Mouse (Mus musculus) lung, adult 18-20 months (tissue): ENCODE measurements at regions not wholly inside any gene's neighbourhood (a gene's known extent, or its start where the extent isn't known, plus 50 kb on each side); places are given as distances from the start of the nearest gene placed in this dataset.

ENCODE experiments used
- DNase-seq, 2 experiments: peaks; one replicate each; pipeline ENCODE4 v3.0.0; 2022; ENCODE audit warnings: mixed read lengths in 2 of 2

DNA sequence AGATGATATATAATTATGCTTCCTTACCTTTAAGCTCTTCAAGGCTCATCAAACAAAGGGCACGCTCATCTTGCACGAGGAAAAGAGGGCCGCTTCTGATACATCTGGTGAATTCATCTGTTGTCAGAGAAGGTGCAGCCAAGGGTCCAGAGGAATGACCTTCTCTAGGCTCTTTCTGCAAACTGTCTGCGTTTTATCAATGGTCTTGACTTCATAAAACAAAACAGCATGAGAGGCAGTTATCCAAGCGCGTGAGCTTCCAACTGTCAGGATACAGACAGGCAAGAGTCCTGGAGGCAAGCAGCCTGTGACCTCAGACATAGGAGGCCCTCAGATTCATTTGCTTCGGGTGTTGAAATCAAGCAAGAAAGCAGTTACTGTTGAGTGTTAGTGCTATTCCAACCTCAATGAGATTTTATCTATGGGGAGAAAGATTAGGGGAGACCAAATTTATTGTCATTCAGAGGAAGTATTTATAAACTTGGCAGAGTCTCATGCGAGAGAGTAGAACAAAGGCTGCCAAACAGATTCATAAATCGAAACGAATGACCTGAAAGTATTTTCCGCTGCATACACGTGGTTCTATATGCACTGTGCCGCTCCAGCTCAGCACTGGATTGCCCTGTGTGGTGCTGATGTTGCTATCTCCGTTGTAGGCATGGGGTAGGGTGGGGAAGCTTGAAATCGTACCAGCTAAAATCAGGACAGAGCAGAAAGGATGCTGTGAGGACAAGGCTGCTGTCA, 107.2 kb upstream of the Vangl1 start:
- no peak for DNase-seq

GRCm38 (mm10) chr3:102310243-102310642, 105.8 kb upstream of the Vangl1 start:
- peak; percentile 4 to 35 for DNase-seq

- peak; percentile 48 to 63 for DNase-seq
These were observed 105.3 kb upstream of the Vangl1 start for GRCm38 (mm10) chr3:102309756-102310155.

GRCm38 (mm10) chr3:102307656-102308055, 103.2 kb upstream of the Vangl1 start:
- DNase-seq = no peak

DNA sequence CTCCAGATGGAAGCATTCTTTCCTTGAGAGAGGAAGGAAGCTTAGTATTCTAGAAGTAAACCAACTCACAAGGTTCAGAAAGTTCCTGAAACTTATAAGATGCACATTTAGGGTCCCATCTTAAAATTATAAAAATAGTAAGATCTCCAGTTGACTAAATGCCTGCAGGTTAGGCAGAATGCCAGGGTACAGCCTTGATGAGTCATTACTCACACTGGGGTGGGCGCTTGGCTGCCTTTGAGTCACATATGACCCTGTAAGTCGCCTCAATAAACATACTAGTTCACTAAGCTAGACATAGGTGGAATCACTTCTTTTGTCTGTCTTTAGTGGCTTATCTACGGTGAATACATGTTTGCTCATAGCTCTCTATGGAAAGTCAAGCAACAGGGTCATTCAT, 87.9 kb upstream of the Vangl1 start:
- DNase-seq = no peak

DNA sequence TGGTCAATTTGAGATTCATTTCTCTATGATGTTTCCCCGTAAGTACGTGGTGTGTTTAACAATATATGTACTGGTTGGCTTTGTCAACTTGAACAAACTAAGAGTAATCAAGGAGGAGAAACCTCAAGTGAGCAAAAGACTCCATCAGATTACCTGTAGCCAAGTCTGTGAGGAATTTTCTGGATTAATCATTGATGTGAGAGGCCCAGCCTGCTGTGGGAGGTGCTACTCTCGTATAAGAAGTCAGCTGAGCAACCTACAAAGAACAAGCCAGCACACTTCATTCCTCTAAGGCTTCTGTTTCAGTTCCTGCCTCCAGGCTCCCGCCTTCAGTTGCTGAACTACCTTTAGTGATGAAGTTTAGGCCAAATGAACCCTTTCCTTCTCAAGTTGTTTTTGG, 77.5 kb upstream of the Vangl1 start:
- peak in 1 of 2 experiments; percentile 7 for DNase-seq

GRCm38 (mm10) chr3:102276758-102277157, 72.3 kb upstream of the Vangl1 start:
- peak in 1 of 2 experiments; percentile 34 for DNase-seq

DNA sequence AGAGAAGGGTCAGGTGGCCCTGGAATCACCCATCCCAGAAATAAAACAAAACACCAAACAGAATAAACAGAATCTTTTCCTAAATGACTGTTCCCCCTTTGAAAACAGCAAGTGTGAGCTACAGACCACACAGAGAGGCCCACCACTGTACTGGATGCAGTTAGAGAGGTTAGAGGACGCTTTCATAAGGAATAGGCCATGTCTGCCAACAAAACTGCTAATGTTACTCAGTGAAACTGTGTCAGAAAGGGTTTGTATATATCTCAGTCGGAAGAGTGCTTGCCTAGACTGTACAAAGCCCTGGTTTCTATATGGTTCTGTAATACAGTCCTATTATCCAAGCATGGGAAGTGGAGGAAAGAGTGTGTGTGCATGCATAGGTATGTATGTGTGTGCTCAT, 71.8 kb upstream of the Vangl1 start:
- DNase-seq = no peak

DNA sequence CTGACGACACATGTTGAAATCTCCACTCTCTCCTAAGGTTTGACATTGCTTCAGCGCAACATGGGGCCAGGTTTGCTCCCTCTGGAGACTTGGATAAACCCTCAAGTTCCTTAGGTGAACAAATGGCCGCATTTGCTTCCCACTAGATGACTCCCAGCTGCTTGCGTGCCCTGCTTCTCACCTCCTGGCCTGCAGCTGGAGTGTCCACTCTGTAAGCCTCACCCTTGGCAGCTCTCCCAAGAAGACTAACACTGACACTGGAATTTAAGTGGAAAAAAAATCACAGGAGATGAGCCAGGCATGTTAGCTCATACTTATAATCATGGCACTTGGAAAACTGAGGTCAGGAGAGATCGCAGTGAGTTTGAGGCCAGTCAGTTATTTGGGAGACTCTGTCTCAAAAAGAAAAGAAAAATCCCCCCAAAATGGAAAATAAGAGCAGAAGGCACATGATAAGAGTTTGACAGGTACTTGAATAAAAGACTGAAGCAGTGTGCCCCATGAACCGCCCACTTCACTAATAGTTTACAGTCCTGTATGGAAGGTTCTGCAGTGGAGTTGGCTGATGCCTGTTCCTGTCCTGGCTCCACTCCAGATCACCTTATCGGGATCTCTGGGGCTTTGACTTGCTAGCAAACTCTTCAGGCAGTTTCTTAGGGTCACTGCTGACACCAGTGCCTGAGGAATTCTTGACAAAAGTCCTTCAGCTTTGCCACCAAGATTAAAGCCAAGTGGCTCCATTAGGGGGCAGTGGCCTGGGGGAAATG, 70.9 kb upstream of the Vangl1 start:
- peak; percentile 29 to 36 for DNase-seq

DNA sequence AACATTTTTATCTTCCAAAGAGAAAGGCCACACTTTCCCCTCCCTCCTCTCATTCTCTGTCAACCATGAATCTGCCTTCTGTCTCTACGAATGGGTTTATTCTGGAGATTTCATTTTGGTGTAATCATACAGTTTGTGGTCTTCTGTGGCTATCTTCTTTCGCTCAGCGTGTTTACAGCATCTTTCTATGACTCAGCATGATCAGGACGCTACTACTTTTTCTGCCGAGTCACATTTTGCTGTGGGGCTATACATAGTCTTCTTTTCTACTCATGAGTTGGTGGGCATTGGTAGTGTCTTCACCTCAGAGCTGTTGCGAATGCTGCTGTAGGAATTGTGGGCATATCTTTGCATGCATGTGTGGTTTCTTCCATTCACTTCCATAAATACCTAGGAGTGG, 66.3 kb upstream of the Vangl1 start:
- DNase-seq = no peak

DNA sequence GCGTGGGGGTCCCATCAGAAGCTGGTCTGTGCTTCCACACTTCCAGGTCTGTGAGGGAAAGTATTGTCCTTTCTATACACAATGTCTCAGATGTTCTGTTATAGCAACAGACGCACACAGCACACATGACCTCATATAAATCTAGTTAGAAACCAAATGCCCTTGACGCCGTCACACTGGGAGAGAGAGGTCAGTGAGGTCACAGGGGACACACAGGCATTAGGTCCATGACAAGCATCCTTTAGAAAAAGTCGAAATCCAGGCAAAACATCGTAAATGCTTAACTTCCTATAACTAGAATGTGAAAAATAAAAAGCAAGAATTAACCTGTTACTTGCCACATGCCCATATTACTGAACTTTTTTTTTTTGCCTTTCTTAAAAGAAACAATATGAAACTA, 65.8 kb upstream of the Vangl1 start:
- no peak for DNase-seq

DNA sequence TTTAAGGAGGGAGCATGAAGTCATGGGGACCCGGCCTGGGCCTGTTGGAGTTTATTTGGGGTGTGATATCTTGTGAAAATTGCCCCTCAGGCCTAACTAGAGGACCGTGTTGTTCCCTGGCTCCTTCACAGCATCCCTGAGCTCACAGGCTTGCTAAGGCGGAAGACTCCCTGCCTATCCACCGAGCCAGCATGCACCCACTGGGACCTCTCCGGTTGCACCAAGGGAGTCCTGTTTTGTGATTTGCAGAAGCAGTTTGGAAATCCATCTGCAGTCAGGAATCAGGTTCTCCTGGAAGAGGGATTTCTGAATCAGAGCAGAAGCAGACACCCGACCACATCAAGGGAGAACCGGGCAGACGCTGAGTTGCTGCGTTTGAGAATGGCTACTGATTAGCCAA, 61.6 kb upstream of the Vangl1 start:
- DNase-seq = no peak

GRCm38 (mm10) chr3:102265146-102265545, 60.7 kb upstream of the Vangl1 start:
- no peak for DNase-seq

- no peak for DNase-seq
These were observed 58.8 kb upstream of the Vangl1 start for GRCm38 (mm10) chr3:102263326-102263725.

GRCm38 (mm10) chr3:102262665-102263064, 58.2 kb upstream of the Vangl1 start:
- no peak for DNase-seq

GRCm38 (mm10) chr3:102261517-102261916, 57.0 kb upstream of the Vangl1 start:
- DNase-seq = no peak
